Mouse (Mus musculus): ENCODE data around the gene Vmn2r94. TPM values are rescaled to one million over a fixed set of nuclear protein-coding genes. Genes with fewer than 3 reads are reported as not detected.

The Vmn2r94 gene
- polyA plus RNA-seq (2016; fragmentation: Nextera tagmentation; extraction: Ambion mirVana): not detected in 2 replicates

- Histone ChIP-seq H3K4me1 (no peaks in the 10 kb centered on the region), H3K4me3 (no peak within 1 kb of the TSS), H3K9me3 (peaks cover 15% of the 10 kb centered on the region; the same call in 1 of the 2 replicates), H3K27me3 (ENCODE audit: poor library complexity, severe bottlenecking) (no peaks in the 10 kb centered on the region), H3K36me3 (replicated peaks) (no peaks in the 10 kb centered on the region), H3K27ac (no peak within 1 kb of the TSS)
- DNase-seq (ENCODE audit: extremely low spot score, low spot score): no peak
- WGBS: 75% methylated on average over 2 of the region's 2 CpGs
Observed at GRCm38 (mm10) chr17:18277656-18278055, at the start of gene Vmn2r94. Gene Vmn2r94, minus strand, starts transcription at chr17:18277756.

GRCm38 (mm10) chr17:18323031-18323430, 45.5 kb upstream of the Vmn2r94 start:
- Histone ChIP-seq H3K27me3 (ENCODE audit: poor library complexity, severe bottlenecking) (no peaks in the 10 kb centered on the region), H3K4me1 (no peaks in the 10 kb centered on the region), H3K36me3 (replicated peaks) (no peaks in the 10 kb centered on the region), H3K4me3 (no peak overlapping the region), H3K9me3 (peaks cover 23% of the 10 kb centered on the region), H3K27ac (no peak overlapping the region)
- DNase-seq (ENCODE audit: extremely low spot score, low spot score): no peak
- WGBS: 94% methylated on average over 2 of the region's 2 CpGs

GRCm38 (mm10) chr17:18297799-18298198, 20.2 kb upstream of the Vmn2r94 start, which contains the start of gene Vmn2r93:
Gene Vmn2r93, plus strand, starts transcription at chr17:18298099.
- no peaks in the 10 kb centered on the region for H3K4me1 ChIP-seq
- H3K27me3 ChIP-seq (ENCODE audit: poor library complexity, severe bottlenecking): no peaks in the 10 kb centered on the region
- 48% methylated on average over 1 of the region's 1 CpGs for WGBS
- no peak within 1 kb of the TSS for H3K4me3 ChIP-seq
- DNase-seq (ENCODE audit: extremely low spot score, low spot score): no peak
- H3K36me3 ChIP-seq (replicated peaks): no peaks in the 10 kb centered on the region
- H3K9me3 ChIP-seq: peaks cover 12% of the 10 kb centered on the region; the same call in 1 of the 2 replicates
- H3K27ac ChIP-seq: no peak within 1 kb of the TSS

- Histone ChIP-seq H3K27me3 (ENCODE audit: poor library complexity, severe bottlenecking) (no peaks in the 10 kb centered on the region), H3K27ac (no peak overlapping the region), H3K4me3 (no peak overlapping the region), H3K4me1 (no peaks in the 10 kb centered on the region), H3K9me3 (peaks cover 35% of the 10 kb centered on the region), H3K36me3 (replicated peaks) (no peaks in the 10 kb centered on the region)
- DNase-seq (ENCODE audit: extremely low spot score, low spot score): no peak
- 83% methylated on average over 14 of the region's 14 CpGs for WGBS
Observed at GRCm38 (mm10) chr17:18236931-18237330, 40.6 kb downstream of the Vmn2r94 start.

GRCm38 (mm10) chr17:18231996-18232395, 45.6 kb downstream of the Vmn2r94 start:
- Histone ChIP-seq H3K4me3 (no peak overlapping the region), H3K4me1 (no peaks in the 10 kb centered on the region), H3K27ac (no peak overlapping the region), H3K27me3 (ENCODE audit: poor library complexity, severe bottlenecking) (no peaks in the 10 kb centered on the region), H3K36me3 (replicated peaks) (no peaks in the 10 kb centered on the region), H3K9me3 (peaks cover 24% of the 10 kb centered on the region)
- 88% methylated on average over 2 of the region's 2 CpGs for WGBS
- DNase-seq (ENCODE audit: extremely low spot score, low spot score): no peak

- Histone ChIP-seq H3K36me3 (replicated peaks) (no peaks in the 10 kb centered on the region), H3K9me3 (peaks cover 25% of the 10 kb centered on the region), H3K4me1 (no peaks in the 10 kb centered on the region), H3K27me3 (ENCODE audit: poor library complexity, severe bottlenecking) (no peaks in the 10 kb centered on the region), H3K4me3 (no peak overlapping the region), H3K27ac (no peak overlapping the region)
- no peak for DNase-seq (ENCODE audit: extremely low spot score, low spot score)
Observed at GRCm38 (mm10) chr17:18221300-18221699, 56.3 kb downstream of the Vmn2r94 start.

Other genes starting within 250 kb of the Vmn2r94 start
- not detected in 2 replicates for gene Vmn2r124, start 228.3 kb downstream of the Vmn2r94 start, polyA plus RNA-seq (2016; fragmentation: Nextera tagmentation; extraction: Ambion mirVana)
- gene Vmn2r91, start 192.7 kb downstream of the Vmn2r94 start, polyA plus RNA-seq (2016; fragmentation: Nextera tagmentation; extraction: Ambion mirVana): not detected in 2 replicates
- not detected in 2 replicates for gene Vmn2r92, start 125.9 kb downstream of the Vmn2r94 start, polyA plus RNA-seq (2016; fragmentation: Nextera tagmentation; extraction: Ambion mirVana)
- gene Vmn2r93, start 20.3 kb upstream of the Vmn2r94 start, polyA plus RNA-seq (2016; fragmentation: Nextera tagmentation; extraction: Ambion mirVana): not detected in 2 replicates
- 0.01 TPM in 1 of 2 replicates, not detected in the other for gene Vmn2r95, start 146.3 kb upstream of the Vmn2r94 start, polyA plus RNA-seq (2016; fragmentation: Nextera tagmentation; extraction: Ambion mirVana)